Comparison of ENCODE assay signal across 27 mouse cellular contexts in genomic region chr17:35225456-35225855, GRCm38 (mm10). TPM values are rescaled to one million over a fixed set of nuclear protein-coding genes. Genes with fewer than 3 reads are reported as not detected.
A peak's percentile ranks its signal among the peaks of the same experiment; 100 is the strongest.
DNase-seq lines count a peak whose midpoint lies in the region.
"Had no signal": no experiment of that assay in that cellular context is flagged by ENCODE, and none has a peak within 500 bp of the region (broad histone marks: within the 10 kb centered on the region; RNA-seq: fewer than 3 reads in every experiment).

No protein-coding gene starts in this region.

- DNase-seq in adrenal gland, adult 2 months = peak; percentile 29
- no peak for DNase-seq in adrenal gland, postnatal 36 days
- DNase-seq in 3T3-L1 (ENCODE audit: low read depth, low spot score) = peak; percentile 85
- peak; percentile 69 for DNase-seq in NIH3T3 (ENCODE audit: low read depth)
- DNase-seq in retina, postnatal 1 day = no peak
- DNase-seq in kidney, postnatal 25 days = no peak
- DNase-seq: adrenal gland, adult 8-10 months; adrenal gland, postnatal 14 days; cerebellum, adult 11 months; cerebellum, adult 18-20 months; cerebellum, adult 8-10 months; cerebellum, adult 9-11 months; cerebellum, postnatal 14 days; cerebellum, postnatal 36 days; embryo, embryonic 11 days; forebrain, postnatal 0 days had no signal

RNA-seq across cellular contexts. Expression of gene Gm16181, which starts 4.8 kb away (rescaled TPM):
- total RNA-seq in adrenal gland, adult 2 months (2021) = not detected
- polyA plus RNA-seq in adrenal gland, adult 2 months (2012; rRNA removed) = 0.31 and 1.3 TPM in 2 replicates
- total RNA-seq in adrenal gland, postnatal 36 days (2021) = not detected
- total RNA-seq: adrenal gland, adult 8-10 months; adrenal gland, postnatal 4 days; common myeloid progenitor, adult 5-6 weeks; ES-E14; forebrain, postnatal 0 days; MEL had no signal
- polyA plus RNA-seq: brain, embryonic 14.5 days; C2C12; embryonic facial prominence, embryonic 11.5 days; embryonic facial prominence, embryonic 13.5 days; erythroblast, embryonic 14.5 days; forebrain, embryonic 11.5 days; forebrain, postnatal 0 days had no signal

RNA-seq across cellular contexts. Expression of gene Atp6v1g2, which starts 8.0 kb away (rescaled TPM):
- total RNA-seq in adrenal gland, adult 2 months (2021) = 1 to 10 TPM; 5.6 to 5.7 TPM
- polyA plus RNA-seq in adrenal gland, adult 2 months (2012; rRNA removed) = 7.2 and 8.5 TPM in 2 replicates
- 1 to 10 TPM; 4.8 to 6.7 TPM for total RNA-seq in adrenal gland, postnatal 36 days (2021)

RNA-seq across cellular contexts. Expression of gene Nfkbil1, which starts 10.1 kb away (rescaled TPM):
- 10 to 100 TPM; 14.1 to 19.4 TPM for total RNA-seq in adrenal gland, adult 2 months (2021)
- polyA plus RNA-seq in adrenal gland, adult 2 months (2012; rRNA removed) = 52.3 and 57.6 TPM in 2 replicates
- total RNA-seq in adrenal gland, postnatal 36 days (2021) = 10 to 100 TPM; 15.5 to 20.1 TPM

RNA-seq across cellular contexts. Expression of gene Ddx39b, which starts 16.1 kb away (rescaled TPM):
- 100 to 1,000 TPM; 192 to 200 TPM for total RNA-seq in adrenal gland, adult 2 months (2021)
- 164 and 180 TPM in 2 replicates for polyA plus RNA-seq in adrenal gland, adult 2 months (2012; rRNA removed)
- total RNA-seq in adrenal gland, postnatal 36 days (2021) = 100 to 1,000 TPM; 199 to 225 TPM

RNA-seq across cellular contexts. Expression of gene Lta, which starts 20.3 kb away (rescaled TPM):
- total RNA-seq in adrenal gland, adult 2 months (2021) = under 1 TPM; 0.26 to 0.35 TPM
- 0.18 and 0.33 TPM in 2 replicates for polyA plus RNA-seq in adrenal gland, adult 2 months (2012; rRNA removed)
- under 1 TPM; 0.36 to 0.40 TPM for total RNA-seq in adrenal gland, postnatal 36 days (2021)
- total RNA-seq: common myeloid progenitor, adult 5-6 weeks; forebrain, postnatal 0 days; MEL had no signal
- polyA plus RNA-seq: embryonic facial prominence, embryonic 11.5 days; forebrain, embryonic 11.5 days; forebrain, embryonic 13.5 days had no signal

Comparison
In these comparisons a context has a peak if more than half of its experiments do, and no peak if none do; other contexts are left out.
1. DNase-seq: peak in adrenal gland, adult 2 months (single experiment), 3T3-L1 (single experiment) and NIH3T3 (single experiment); none in adrenal gland, postnatal 36 days (0 of 2), retina, postnatal 1 day (single experiment) and kidney, postnatal 25 days (0 of 2).